Mouse (Mus musculus) testis, adult 2 months (tissue): ENCODE data around the gene Sap30. TPM values are rescaled to one million over a fixed set of nuclear protein-coding genes. Genes with fewer than 3 reads are reported as not detected.
"Not testable (repeated sequence)": the region's sequence is repeated elsewhere in the genome, so short reads cannot be mapped to it uniquely, and the experiment has no call there.

Experiments
- H3K27ac ChIP-seq: fragments of 200-500 bp; 2 replicates; pipeline ENCODE4 v1.5.1; 2012; ENCODE audit warnings: low read depth, low read length; ENCODE audit not compliant: control insufficient read depth, insufficient read depth
- H3K27me3 ChIP-seq: fragments of 200-500 bp; 2 replicates; pipeline ENCODE4 v1.6.1; 2012; ENCODE audit warnings: mild to moderate bottlenecking, low read length, moderate library complexity; ENCODE audit not compliant: control insufficient read depth, insufficient read depth
- H3K36me3 ChIP-seq: fragments of 200-500 bp; 2 replicates; pipeline ENCODE4 v1.6.1; 2012; ENCODE audit warnings: mild to moderate bottlenecking, low read length; ENCODE audit not compliant: control insufficient read depth, insufficient read depth
- H3K4me1 ChIP-seq: fragments of 200-500 bp; 2 replicates; pipeline ENCODE4 v1.6.1; 2012; ENCODE audit warnings: low read length; ENCODE audit not compliant: control insufficient read depth, insufficient read depth
- H3K4me3 ChIP-seq: fragments of 200-500 bp; 2 replicates; pipeline ENCODE4 v1.5.1; 2012; ENCODE audit warnings: low read depth, mild to moderate bottlenecking, low read length, moderate library complexity, mixed read lengths; ENCODE audit not compliant: control insufficient read depth
- CTCF ChIP-seq: fragments of 200-500 bp; IDR thresholded peaks from 2 replicates; pipeline ENCODE4 v1.5.1; 2012; ENCODE audit warnings: low read depth, mild to moderate bottlenecking, inconsistent platforms, low read length, moderate library complexity; ENCODE audit not compliant: control insufficient read depth, insufficient read depth, insufficient replicate concordance
- POLR2A ChIP-seq: fragments of 200-500 bp; IDR thresholded peaks from 2 replicates; pipeline ENCODE4 v1.6.1; 2012; ENCODE audit warnings: low read depth, mild to moderate bottlenecking, inconsistent platforms, low read length, moderate library complexity; ENCODE audit not compliant: control insufficient read depth
- polyA plus RNA-seq: library from polyadenylated mRNA; depleted of rRNA; stranded (reverse); fragments of >200 nt; gene quantifications from 2 replicates; pipeline ENCODE4 v1.2.3, GENCODE M21; 2012

Gene Sap30
- polyA plus RNA-seq, 1 experiment: 10.5 TPM

- Histone ChIP-seq H3K4me3 (peak overlapping the region; percentile 72), H3K36me3 (no peaks in the 10 kb centered on the region), H3K27ac (no peak overlapping the region), H3K4me1 (no peaks in the 10 kb centered on the region), H3K27me3 (no peaks in the 10 kb centered on the region)
- TF ChIP-seq POLR2A: no peak
- TF ChIP-seq CTCF: no peak
Observed at GRCm38 (mm10) chr8:57528036-57528435, 40.4 kb upstream of the Sap30 start.

GRCm38 (mm10) chr8:57520186-57520786 is 32.6 kb upstream of the Sap30 start:
- no peak for TF ChIP-seq POLR2A
- no peak for TF ChIP-seq CTCF
- Histone ChIP-seq H3K4me3 (no peak overlapping the region), H3K4me1 (no peaks in the 10 kb centered on the region), H3K36me3 (peaks cover 3% of the 10 kb centered on the region), H3K27ac (no peak overlapping the region), H3K27me3 (no peaks in the 10 kb centered on the region)

- Histone ChIP-seq H3K27ac (no peak overlapping the region), H3K36me3 (peaks cover 3% of the 10 kb centered on the region), H3K4me3 (no peak overlapping the region), H3K4me1 (no peaks in the 10 kb centered on the region), H3K27me3 (no peaks in the 10 kb centered on the region)
- TF ChIP-seq POLR2A: no peak
- TF ChIP-seq CTCF: no peak
Observed at GRCm38 (mm10) chr8:57517723-57518122, 30.1 kb upstream of the Sap30 start.

- not testable (repeated sequence) for H3K36me3 ChIP-seq, H3K4me1 ChIP-seq, H3K4me3 ChIP-seq, H3K27ac ChIP-seq, H3K27me3 ChIP-seq
Observed at GRCm38 (mm10) chr8:57516685-57517084, 29.0 kb upstream of the Sap30 start.

- H3K4me3 ChIP-seq: peak overlapping the region; percentile 70
- not testable (repeated sequence) for H3K27me3 ChIP-seq, H3K4me1 ChIP-seq, H3K36me3 ChIP-seq
- peak overlapping the region; percentile 31; the same call in 1 of the 2 replicates for H3K27ac ChIP-seq
Observed at GRCm38 (mm10) chr8:57513178-57513661, 25.6 kb upstream of the Sap30 start.

- Histone ChIP-seq H3K36me3 (peaks cover 3% of the 10 kb centered on the region), H3K27me3 (no peaks in the 10 kb centered on the region), H3K27ac (peak overlapping the region; percentile 100), H3K4me3 (peak overlapping the region; percentile 98), H3K4me1 (no peaks in the 10 kb centered on the region)
- TF ChIP-seq CTCF (no peak), POLR2A (no peak)
Observed at GRCm38 (mm10) chr8:57512141-57513056, 24.7 kb upstream of the Sap30 start.

GRCm38 (mm10) chr8:57511316-57512118 is 23.9 kb upstream of the Sap30 start, which contains the start of gene Hmgb2:
Gene Hmgb2 (plus strand): TSS chr8:57511907.
- H3K36me3 ChIP-seq: peaks cover 2% of the 10 kb centered on the region
- peak within 1 kb of the TSS; percentile 100 for H3K27ac ChIP-seq
- peak within 1 kb of the TSS; percentile 98 for H3K4me3 ChIP-seq
- TF ChIP-seq POLR2A (peak; percentile 88), CTCF (no peak)
- H3K27me3 ChIP-seq: no peaks in the 10 kb centered on the region
- H3K4me1 ChIP-seq: no peaks in the 10 kb centered on the region
